Mouse (Mus musculus): ENCODE results near the gene Rac1. TPM values are rescaled to one million over a fixed set of nuclear protein-coding genes. Genes with fewer than 3 reads are reported as not detected.

The Rac1 gene
- polyA plus RNA-seq, 1 experiment from 2014 or later, result 540 TPM

DNA sequence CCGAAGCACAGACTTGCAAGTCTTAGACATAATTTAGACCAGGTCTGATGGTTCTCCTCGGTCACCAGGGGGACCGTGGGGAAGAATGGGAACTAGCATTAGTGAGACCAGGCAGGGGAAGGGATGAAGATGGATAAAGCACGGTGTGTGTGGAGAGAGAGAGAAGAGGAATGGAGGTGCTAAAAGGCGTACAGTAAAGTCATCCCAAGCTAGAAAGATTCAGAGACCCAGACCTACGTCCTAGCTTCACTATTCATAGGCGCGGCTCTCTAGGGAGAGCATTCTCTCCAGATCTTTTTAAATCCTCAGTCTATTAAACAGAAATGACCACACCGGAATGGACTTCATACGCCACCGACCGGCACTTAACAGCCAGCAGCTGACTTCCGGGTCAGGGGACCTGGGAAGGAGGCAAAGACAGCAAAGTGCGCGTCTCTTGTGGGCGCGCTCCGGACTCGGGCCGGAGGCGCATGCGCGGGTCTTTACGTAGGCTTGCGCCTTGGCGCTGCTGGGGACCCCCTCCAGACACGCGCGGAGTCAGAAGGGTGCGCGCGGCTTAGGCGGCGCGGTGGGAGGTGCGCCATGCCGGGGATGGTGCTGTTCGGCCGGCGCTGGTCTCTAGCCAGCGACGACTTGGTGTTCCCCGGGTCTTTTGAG, 63.6 kb downstream of the Rac1 start, which contains the start of gene Daglb:
TSS of gene Daglb (plus strand) at position 485 of the 657 bp plus-strand sequence.
- 2% methylated on average over 43 of the region's 43 CpGs for WGBS
- Histone ChIP-seq H3K27me3 (ENCODE audit: control insufficient read depth, insufficient read depth, low read length) (no peaks in the 10 kb centered on the region), H3K27ac (replicated peaks; ENCODE audit: low read depth, low read length) (0 out of 2 replicates have a peak within 1 kb of the TSS, but pooled peaks have one; percentile 28), H3K4me3 (ENCODE audit: low read depth, low read length) (peak within 1 kb of the TSS; percentile 66), H3K9ac (replicated peaks; ENCODE audit: low read length) (peak within 1 kb of the TSS; percentile 81), H3K4me1 (ENCODE audit: control insufficient read depth, insufficient read depth, low read length) (no peaks in the 10 kb centered on the region), H3K9me3 (replicated peaks; ENCODE audit: control insufficient read depth, low read length) (no peaks in the 10 kb centered on the region), H3K4me2 (ENCODE audit: low read depth, low read length) (peak within 1 kb of the TSS; percentile 89), H3K36me3 (replicated peaks; ENCODE audit: control insufficient read depth, insufficient read depth, low read depth, low read length) (no peaks in the 10 kb centered on the region)
- ATAC-seq (replicated peaks; ENCODE audit: insufficient number of reproducible peaks, low FRiP score, low TSS enrichment, low read depth) (peak; percentile 95), DNase-seq (ENCODE audit: low spot score) (peak; percentile 94)

DNA sequence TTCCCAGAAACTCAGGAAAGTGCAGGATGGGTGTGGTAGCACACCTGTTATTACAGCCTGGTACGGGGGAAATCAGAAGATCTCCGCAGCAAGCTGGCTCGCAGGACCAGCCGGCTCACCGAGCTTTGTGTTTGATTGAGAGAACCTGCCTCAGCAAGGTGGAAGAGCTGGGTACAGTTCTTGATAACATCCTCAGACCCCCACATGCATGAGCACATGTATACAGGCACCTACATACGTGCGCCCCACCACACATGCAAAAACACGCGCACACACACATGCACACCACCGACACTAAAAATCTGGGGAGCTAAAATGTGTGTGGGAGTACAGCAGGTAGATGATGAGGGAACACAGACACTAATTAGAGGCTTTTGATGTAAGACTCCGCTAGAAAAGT, 64.2 kb downstream of the Rac1 start:
- Histone ChIP-seq H3K4me3 (ENCODE audit: low read depth, low read length) (peak overlapping the region; percentile 66), H3K9me3 (replicated peaks; ENCODE audit: control insufficient read depth, low read length) (no peaks in the 10 kb centered on the region), H3K27me3 (ENCODE audit: control insufficient read depth, insufficient read depth, low read length) (no peaks in the 10 kb centered on the region), H3K4me1 (ENCODE audit: control insufficient read depth, insufficient read depth, low read length) (no peaks in the 10 kb centered on the region), H3K9ac (replicated peaks; ENCODE audit: low read length) (peak overlapping the region; percentile 81), H3K27ac (replicated peaks; ENCODE audit: low read depth, low read length) (no peak overlapping the region), H3K36me3 (replicated peaks; ENCODE audit: control insufficient read depth, insufficient read depth, low read depth, low read length) (no peaks in the 10 kb centered on the region), H3K4me2 (ENCODE audit: low read depth, low read length) (peak overlapping the region; percentile 89)
- DNase-seq (ENCODE audit: low spot score) (no peak), ATAC-seq (replicated peaks; ENCODE audit: insufficient number of reproducible peaks, low FRiP score, low TSS enrichment, low read depth) (no peak)
- WGBS, result 76% methylated on average over 11 of the region's 11 CpGs

Other genes with a start within 250 kb of the Rac1 start
- gene Zfp853, start 234.4 kb downstream of the Rac1 start, polyA plus RNA-seq (2014; fragmentation: Nextera tagmentation; extraction: Ambion mirVana), result not detected in 2 replicates
- gene E130309D02Rik, start 212.7 kb downstream of the Rac1 start, polyA plus RNA-seq (2014; fragmentation: Nextera tagmentation; extraction: Ambion mirVana), result 35.5 and 41.1 TPM in 2 replicates
- gene Zdhhc4, start 198.8 kb downstream of the Rac1 start, polyA plus RNA-seq (2014; fragmentation: Nextera tagmentation; extraction: Ambion mirVana), result 76.3 and 77.3 TPM in 2 replicates
- 0.36 and 0.59 TPM in 2 replicates for gene Grid2ip, start 170.7 kb downstream of the Rac1 start, polyA plus RNA-seq (2014; fragmentation: Nextera tagmentation; extraction: Ambion mirVana)
- gene Kdelr2, start 124.2 kb downstream of the Rac1 start, polyA plus RNA-seq (2014; fragmentation: Nextera tagmentation; extraction: Ambion mirVana), result 246 and 261 TPM in 2 replicates
- 7.2 and 7.3 TPM in 2 replicates for gene Daglb, start 63.5 kb downstream of the Rac1 start, polyA plus RNA-seq (2014; fragmentation: Nextera tagmentation; extraction: Ambion mirVana)
- gene Cyth3, start 94.4 kb upstream of the Rac1 start, polyA plus RNA-seq (2014; fragmentation: Nextera tagmentation; extraction: Ambion mirVana), result 38.5 and 41.8 TPM in 2 replicates
- 27.8 and 31.0 TPM in 2 replicates for gene Usp42, start 204.2 kb upstream of the Rac1 start, polyA plus RNA-seq (2014; fragmentation: Nextera tagmentation; extraction: Ambion mirVana)

Data from embryonic facial prominence, embryonic 11.5 days (tissue).